Mouse (Mus musculus): ENCODE measurements around the gene Chchd5.

- TF ChIP-seq CTCF (IDR thresholded peaks at IDR 0.05) (no peak), EP300 (IDR thresholded peaks at IDR 0.05) (no peak)
These were observed 39.1 kb upstream of the Chchd5 start for GRCm38 (mm10) chr2:129090370-129090769.

Data from lung, postnatal 0 days (tissue).